Mouse (Mus musculus): ENCODE measurements around the gene Pick1. TPM values are rescaled to one million over a fixed set of nuclear protein-coding genes. Genes with fewer than 3 reads are reported as not detected.

Pick1 gene
- polyA plus RNA-seq, 1 experiment from 2014 or later: 24.5 TPM

- 87% methylated on average over 7 of the region's 7 CpGs for WGBS
- ATAC-seq (ENCODE audit: insufficient number of reproducible peaks, insufficient read depth, low FRiP score, low read depth): no peak
- no peaks in the 10 kb centered on the region for H3K27me3 ChIP-seq (ENCODE audit: control insufficient read depth, insufficient read depth, low read length)
- no peak overlapping the region for H3K4me2 ChIP-seq (ENCODE audit: low read length)
- no peak overlapping the region for H3K4me3 ChIP-seq (ENCODE audit: control insufficient read depth in 1 of 2, insufficient read depth in 1 of 2, low read depth in 1 of 2, low read length in 2 of 2)
- H3K27ac ChIP-seq (replicated peaks in 1 of 2; ENCODE audit: control insufficient read depth in 1 of 2, insufficient read depth in 1 of 2, low read depth in 2 of 2, low read length in 2 of 2): no peak overlapping the region
- no peaks in the 10 kb centered on the region; the same call in 1 of the 2 replicates for H3K36me3 ChIP-seq (ENCODE audit: control insufficient read depth, insufficient read depth, low read length)
- H3K9ac ChIP-seq (ENCODE audit: low read length): no peak overlapping the region
- no peaks in the 10 kb centered on the region for H3K9me3 ChIP-seq (ENCODE audit: control insufficient read depth, low read length)
- H3K4me1 ChIP-seq (ENCODE audit: control insufficient read depth in 2 of 2, insufficient read depth in 2 of 2, low read length in 2 of 2): peaks cover 0 to 2% of the 10 kb centered on the region in 2 experiments; a peak in 1 of 4 replicates
These were observed 57.2 kb downstream of the Pick1 start for GRCm38 (mm10) chr15:79286141-79286540.

DNA sequence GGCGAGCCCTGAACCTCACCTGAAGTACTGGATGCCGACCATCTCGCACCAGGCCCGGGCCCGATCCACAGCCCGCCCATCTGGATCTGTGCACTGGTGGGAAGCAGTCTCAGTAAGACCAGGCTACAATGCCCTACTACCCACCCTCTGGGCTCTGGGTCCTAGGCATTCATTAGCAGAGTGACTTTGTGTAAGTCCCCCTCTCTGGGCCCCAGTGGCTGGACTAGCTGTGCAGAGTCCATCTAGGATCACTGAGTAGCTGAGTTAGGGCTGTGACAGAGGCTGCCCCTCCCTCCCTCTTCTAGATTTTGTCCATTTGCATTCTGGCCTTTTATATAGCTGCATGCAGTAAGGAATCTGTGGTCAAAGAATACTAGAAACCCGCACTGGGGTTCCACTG is 58.1 kb downstream of the Pick1 start:
- 91% methylated on average over 7 of the region's 7 CpGs for WGBS
- H3K27me3 ChIP-seq (ENCODE audit: control insufficient read depth, insufficient read depth, low read length): no peaks in the 10 kb centered on the region
- H3K4me2 ChIP-seq (ENCODE audit: low read length): no peak overlapping the region
- no peak overlapping the region for H3K4me3 ChIP-seq (ENCODE audit: control insufficient read depth in 1 of 2, insufficient read depth in 1 of 2, low read depth in 1 of 2, low read length in 2 of 2)
- no peak for ATAC-seq (ENCODE audit: insufficient number of reproducible peaks, insufficient read depth, low FRiP score, low read depth)
- no peak overlapping the region for H3K9ac ChIP-seq (ENCODE audit: low read length)
- H3K36me3 ChIP-seq (ENCODE audit: control insufficient read depth, insufficient read depth, low read length): no peaks in the 10 kb centered on the region; the same call in 1 of the 2 replicates
- H3K27ac ChIP-seq (replicated peaks in 1 of 2; ENCODE audit: control insufficient read depth in 1 of 2, insufficient read depth in 1 of 2, low read depth in 2 of 2, low read length in 2 of 2): no peak overlapping the region
- H3K4me1 ChIP-seq (ENCODE audit: control insufficient read depth in 2 of 2, insufficient read depth in 2 of 2, low read length in 2 of 2): no peaks in the 10 kb centered on the region; a peak in 1 of 4 replicates
- H3K9me3 ChIP-seq (ENCODE audit: control insufficient read depth, low read length): no peaks in the 10 kb centered on the region

DNA sequence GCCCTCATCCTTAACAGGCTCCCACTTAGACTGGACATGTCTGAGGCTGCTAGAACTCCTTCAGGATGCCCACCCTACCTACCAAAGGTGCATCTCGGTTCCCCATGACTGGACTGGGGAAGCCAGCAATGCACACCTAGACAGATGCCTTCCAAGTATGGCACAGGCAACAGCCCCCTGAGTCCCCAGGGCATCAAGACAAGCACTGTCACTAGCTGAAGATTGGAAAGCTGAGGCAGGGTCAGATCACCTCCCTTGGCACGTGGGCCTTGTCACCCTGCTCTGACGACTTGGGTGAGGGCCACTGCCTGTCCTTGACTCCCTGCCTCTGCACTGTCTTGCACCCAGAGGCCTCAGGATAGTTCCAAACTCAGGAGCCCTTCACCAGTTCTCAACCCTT is 59.4 kb downstream of the Pick1 start:
- WGBS: 83% methylated on average over 3 of the region's 3 CpGs
- H3K27me3 ChIP-seq (ENCODE audit: control insufficient read depth, insufficient read depth, low read length): no peaks in the 10 kb centered on the region
- H3K9ac ChIP-seq (ENCODE audit: low read length): no peak overlapping the region
- no peaks in the 10 kb centered on the region; a peak in 1 of 4 replicates for H3K4me1 ChIP-seq (ENCODE audit: control insufficient read depth in 2 of 2, insufficient read depth in 2 of 2, low read length in 2 of 2)
- no peaks in the 10 kb centered on the region for H3K9me3 ChIP-seq (ENCODE audit: control insufficient read depth, low read length)
- no peak for ATAC-seq (ENCODE audit: insufficient number of reproducible peaks, insufficient read depth, low FRiP score, low read depth)
- no peak overlapping the region for H3K27ac ChIP-seq (replicated peaks in 1 of 2; ENCODE audit: control insufficient read depth in 1 of 2, insufficient read depth in 1 of 2, low read depth in 2 of 2, low read length in 2 of 2)
- H3K36me3 ChIP-seq (ENCODE audit: control insufficient read depth, insufficient read depth, low read length): no peaks in the 10 kb centered on the region; the same call in 1 of the 2 replicates
- H3K4me3 ChIP-seq (ENCODE audit: control insufficient read depth in 1 of 2, insufficient read depth in 1 of 2, low read depth in 1 of 2, low read length in 2 of 2): no peak overlapping the region
- no peak overlapping the region for H3K4me2 ChIP-seq (ENCODE audit: low read length)

DNA sequence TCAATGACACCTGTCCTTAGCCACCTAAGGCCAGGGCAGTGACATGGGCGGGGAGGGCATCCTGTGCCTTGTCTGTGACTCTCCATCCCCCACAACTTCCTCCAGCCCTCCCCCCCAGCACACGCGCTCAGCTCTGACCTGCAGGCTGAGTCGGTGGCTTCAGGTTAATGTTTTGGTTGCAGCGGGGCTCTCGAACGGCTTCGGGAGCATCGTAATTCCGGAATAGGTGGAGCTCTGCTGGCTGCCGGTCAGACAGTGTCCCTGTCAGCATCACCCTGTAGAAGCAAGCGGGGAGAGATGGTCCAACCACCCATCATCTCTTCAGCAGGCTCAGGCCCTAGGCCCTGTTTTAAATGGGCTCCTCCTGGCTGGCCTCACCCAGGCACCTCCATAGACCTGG is 60.5 kb downstream of the Pick1 start:
- WGBS: 85% methylated on average over 12 of the region's 12 CpGs
- Histone ChIP-seq H3K4me1 (ENCODE audit: control insufficient read depth in 2 of 2, insufficient read depth in 2 of 2, low read length in 2 of 2) (no peaks in the 10 kb centered on the region; a peak in 1 of 4 replicates), H3K4me3 (ENCODE audit: control insufficient read depth in 1 of 2, insufficient read depth in 1 of 2, low read depth in 1 of 2, low read length in 2 of 2) (no peak overlapping the region), H3K9me3 (ENCODE audit: control insufficient read depth, low read length) (no peaks in the 10 kb centered on the region), H3K4me2 (ENCODE audit: low read length) (no peak overlapping the region), H3K27ac (replicated peaks in 1 of 2; ENCODE audit: control insufficient read depth in 1 of 2, insufficient read depth in 1 of 2, low read depth in 2 of 2, low read length in 2 of 2) (no peak overlapping the region), H3K27me3 (ENCODE audit: control insufficient read depth, insufficient read depth, low read length) (no peaks in the 10 kb centered on the region), H3K36me3 (ENCODE audit: control insufficient read depth, insufficient read depth, low read length) (no peaks in the 10 kb centered on the region; the same call in 1 of the 2 replicates), H3K9ac (ENCODE audit: low read length) (no peak overlapping the region)
- no peak for ATAC-seq (ENCODE audit: insufficient number of reproducible peaks, insufficient read depth, low FRiP score, low read depth)

DNA sequence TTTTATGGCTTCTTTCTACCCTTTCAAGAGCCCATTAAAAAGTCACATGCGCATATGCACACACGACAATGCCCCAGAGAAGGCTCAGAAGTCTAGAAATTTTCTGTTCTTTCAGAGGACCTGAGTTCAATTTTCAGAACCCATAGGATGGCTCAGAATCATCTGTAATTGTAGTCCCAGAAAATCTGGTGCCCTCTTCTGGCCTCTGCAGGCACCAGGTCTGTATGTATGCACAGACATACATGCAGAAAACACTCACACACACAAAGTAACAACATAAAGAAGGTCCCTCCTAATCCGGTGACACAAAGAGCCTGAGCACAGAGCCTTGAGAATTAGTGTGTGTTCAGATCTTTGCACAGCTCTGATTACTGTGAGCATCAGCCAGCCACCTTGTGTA is 61.4 kb downstream of the Pick1 start:
- Histone ChIP-seq H3K9ac (ENCODE audit: low read length) (no peak overlapping the region), H3K4me3 (ENCODE audit: control insufficient read depth in 1 of 2, insufficient read depth in 1 of 2, low read depth in 1 of 2, low read length in 2 of 2) (no peak overlapping the region), H3K9me3 (ENCODE audit: control insufficient read depth, low read length) (no peaks in the 10 kb centered on the region), H3K36me3 (ENCODE audit: control insufficient read depth, insufficient read depth, low read length) (no peaks in the 10 kb centered on the region; the same call in 1 of the 2 replicates), H3K27me3 (ENCODE audit: control insufficient read depth, insufficient read depth, low read length) (no peaks in the 10 kb centered on the region), H3K4me1 (ENCODE audit: control insufficient read depth in 2 of 2, insufficient read depth in 2 of 2, low read length in 2 of 2) (no peaks in the 10 kb centered on the region), H3K27ac (replicated peaks in 1 of 2; ENCODE audit: control insufficient read depth in 1 of 2, insufficient read depth in 1 of 2, low read depth in 2 of 2, low read length in 2 of 2) (no peak overlapping the region), H3K4me2 (ENCODE audit: low read length) (no peak overlapping the region)
- WGBS: 72% methylated on average over 3 of the region's 3 CpGs
- no peak for ATAC-seq (ENCODE audit: insufficient number of reproducible peaks, insufficient read depth, low FRiP score, low read depth)

- no peak for ATAC-seq (ENCODE audit: insufficient number of reproducible peaks, insufficient read depth, low FRiP score, low read depth)
- H3K4me2 ChIP-seq (ENCODE audit: low read length): no peak overlapping the region
- WGBS: 82% methylated on average over 9 of the region's 9 CpGs
- no peak overlapping the region for H3K27ac ChIP-seq (replicated peaks in 1 of 2; ENCODE audit: control insufficient read depth in 1 of 2, insufficient read depth in 1 of 2, low read depth in 2 of 2, low read length in 2 of 2)
- no peaks in the 10 kb centered on the region for H3K36me3 ChIP-seq (ENCODE audit: control insufficient read depth, insufficient read depth, low read length)
- H3K4me1 ChIP-seq (ENCODE audit: control insufficient read depth in 2 of 2, insufficient read depth in 2 of 2, low read length in 2 of 2): no peaks in the 10 kb centered on the region
- H3K4me3 ChIP-seq (ENCODE audit: control insufficient read depth in 1 of 2, insufficient read depth in 1 of 2, low read depth in 1 of 2, low read length in 2 of 2): no peak overlapping the region
- no peaks in the 10 kb centered on the region for H3K9me3 ChIP-seq (ENCODE audit: control insufficient read depth, low read length)
- no peaks in the 10 kb centered on the region for H3K27me3 ChIP-seq (ENCODE audit: control insufficient read depth, insufficient read depth, low read length)
- no peak overlapping the region for H3K9ac ChIP-seq (ENCODE audit: low read length)
These were observed 63.8 kb downstream of the Pick1 start for GRCm38 (mm10) chr15:79292779-79293178.

GRCm38 (mm10) chr15:79298553-79298952 is 69.6 kb downstream of the Pick1 start:
- H3K9ac ChIP-seq (ENCODE audit: low read length): no peak overlapping the region
- ATAC-seq (ENCODE audit: insufficient number of reproducible peaks, insufficient read depth, low FRiP score, low read depth): no peak
- no peaks in the 10 kb centered on the region for H3K36me3 ChIP-seq (ENCODE audit: control insufficient read depth, insufficient read depth, low read length)
- 94% methylated on average over 6 of the region's 6 CpGs for WGBS
- peaks cover 0 to 5% of the 10 kb centered on the region in 2 experiments; a peak in 1 of 4 replicates for H3K4me1 ChIP-seq (ENCODE audit: control insufficient read depth in 2 of 2, insufficient read depth in 2 of 2, low read length in 2 of 2)
- no peaks in the 10 kb centered on the region for H3K9me3 ChIP-seq (ENCODE audit: control insufficient read depth, low read length)
- no peak overlapping the region for H3K27ac ChIP-seq (replicated peaks in 1 of 2; ENCODE audit: control insufficient read depth in 1 of 2, insufficient read depth in 1 of 2, low read depth in 2 of 2, low read length in 2 of 2)
- no peak overlapping the region for H3K4me3 ChIP-seq (ENCODE audit: control insufficient read depth in 1 of 2, insufficient read depth in 1 of 2, low read depth in 1 of 2, low read length in 2 of 2)
- H3K27me3 ChIP-seq (ENCODE audit: control insufficient read depth, insufficient read depth, low read length): no peaks in the 10 kb centered on the region
- H3K4me2 ChIP-seq (ENCODE audit: low read length): no peak overlapping the region

Data from heart, embryonic 14.5 days (tissue).